Mouse (Mus musculus): ENCODE results near the gene Ankar.

The Ankar gene

GRCm38 (mm10) chr1:72700479-72700878, at the start of gene Ankar:
Ankar (minus strand) TSS chr1:72700579.
- DNase-seq (ENCODE audit: extremely low spot score, low spot score): no peak

- DNase-seq (ENCODE audit: extremely low spot score, low spot score): no peak
Measured at GRCm38 (mm10) chr1:72746382-72746781, 46.0 kb upstream of the Ankar start.

DNA sequence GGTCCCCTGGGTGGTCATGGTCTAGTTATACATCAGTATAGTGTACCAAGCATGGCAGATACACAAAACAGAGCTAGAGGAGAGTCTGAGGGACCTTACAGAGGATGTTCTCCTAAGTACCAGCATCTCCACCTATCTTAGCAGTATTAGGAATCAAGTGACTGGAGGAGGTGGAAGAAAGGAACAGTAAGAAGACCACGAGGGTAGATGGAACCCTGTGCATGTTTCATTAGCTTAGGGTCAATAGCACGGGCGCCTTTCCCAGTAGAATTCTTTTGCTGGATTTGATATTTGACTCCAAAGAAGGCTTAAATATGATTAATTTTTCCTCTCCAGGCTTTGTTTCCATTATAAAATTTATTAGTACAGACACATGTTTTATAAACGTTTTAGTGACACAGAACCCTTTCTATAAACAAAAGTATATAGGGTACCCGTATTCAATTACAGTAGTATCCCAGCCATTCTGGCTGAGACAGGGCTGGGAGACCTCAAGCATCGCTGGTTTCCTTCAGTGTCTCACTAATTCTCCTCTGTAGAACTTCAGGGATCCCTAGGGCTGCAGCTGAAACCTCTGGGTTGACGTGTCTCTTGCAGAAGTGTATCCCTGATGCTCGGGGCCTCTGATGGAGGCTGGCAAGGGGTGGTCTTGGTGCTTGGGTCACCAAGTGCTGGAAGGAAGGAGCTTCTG, 44.6 kb upstream of the Ankar start:
- no peak for DNase-seq (ENCODE audit: extremely low spot score, low spot score)

DNA sequence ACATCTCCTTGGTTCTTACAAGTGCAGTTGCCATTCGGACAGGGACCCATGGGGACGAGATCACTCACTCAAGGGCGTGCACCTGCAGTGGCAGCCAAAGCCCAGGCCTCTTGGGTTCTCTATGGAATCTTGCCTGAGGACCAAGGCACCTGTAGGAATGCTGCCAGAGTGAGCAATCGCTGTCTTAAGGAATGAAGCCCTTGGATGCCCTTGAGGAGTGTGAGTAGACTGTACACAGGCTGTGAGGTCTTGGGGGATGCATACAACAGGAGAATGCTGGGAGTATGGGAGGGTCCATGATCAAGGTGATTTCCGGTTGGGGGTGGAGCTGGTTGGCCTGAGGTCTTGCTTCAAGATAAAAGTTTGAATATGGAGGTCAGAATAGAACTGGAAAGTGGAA, 41.0 kb upstream of the Ankar start:
- DNase-seq (ENCODE audit: extremely low spot score, low spot score): no peak

DNA sequence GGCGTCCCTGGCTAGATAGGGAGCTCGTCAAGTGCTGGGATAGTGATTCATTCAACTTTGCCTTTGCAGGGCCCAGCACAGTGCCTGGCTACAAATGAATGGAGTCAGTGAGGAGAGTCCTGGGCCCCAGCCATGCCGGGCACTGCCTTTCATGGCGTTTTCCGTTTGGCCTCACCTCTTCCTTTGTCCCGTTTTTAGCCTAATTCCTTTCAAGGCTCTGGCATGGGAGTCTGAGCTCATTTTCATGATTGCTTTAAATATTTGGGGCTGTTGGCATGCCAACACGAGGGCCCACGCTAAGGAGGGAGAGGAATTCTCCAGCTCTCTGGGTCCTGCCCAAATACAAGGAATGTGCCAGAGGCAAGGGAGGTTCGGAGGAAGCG, 39.3 kb upstream of the Ankar start:
- no peak for DNase-seq (ENCODE audit: extremely low spot score, low spot score)

DNA sequence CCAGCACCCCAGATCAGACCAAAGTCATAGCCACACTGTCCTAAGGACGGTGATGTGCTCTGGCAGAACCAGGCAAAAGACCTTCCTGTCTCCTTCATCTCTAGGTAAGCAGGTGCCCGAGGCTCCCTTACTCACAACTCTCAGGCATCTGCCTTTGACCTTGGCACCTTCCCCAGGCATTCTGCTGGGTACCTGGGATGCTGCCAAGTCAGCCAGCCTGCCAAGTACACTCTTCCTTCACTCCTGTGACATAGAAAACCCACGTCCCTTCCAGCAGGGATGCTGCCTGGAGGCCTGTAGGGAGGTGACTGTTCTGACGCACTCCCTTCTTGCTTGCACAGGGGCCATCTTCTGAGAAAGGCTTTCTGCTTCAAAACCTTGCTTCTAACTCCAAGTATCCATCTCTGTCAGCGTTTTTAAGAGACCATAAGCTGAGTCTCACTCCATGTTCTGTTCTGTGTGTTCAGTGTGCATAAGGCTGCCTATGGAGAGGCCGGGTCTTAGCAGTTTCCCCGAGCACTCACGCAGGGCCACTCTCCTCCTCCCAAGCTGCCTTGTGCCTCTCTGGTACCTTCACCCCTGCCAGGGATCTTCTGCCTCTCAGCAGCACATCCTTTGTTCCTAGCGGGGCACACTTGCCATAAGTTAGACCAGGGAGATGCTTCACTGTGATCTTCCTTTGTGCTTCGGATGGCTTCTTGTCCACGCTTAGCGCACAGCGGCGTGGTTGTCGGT, 38.7 kb upstream of the Ankar start:
- DNase-seq (ENCODE audit: extremely low spot score, low spot score): no peak

DNA sequence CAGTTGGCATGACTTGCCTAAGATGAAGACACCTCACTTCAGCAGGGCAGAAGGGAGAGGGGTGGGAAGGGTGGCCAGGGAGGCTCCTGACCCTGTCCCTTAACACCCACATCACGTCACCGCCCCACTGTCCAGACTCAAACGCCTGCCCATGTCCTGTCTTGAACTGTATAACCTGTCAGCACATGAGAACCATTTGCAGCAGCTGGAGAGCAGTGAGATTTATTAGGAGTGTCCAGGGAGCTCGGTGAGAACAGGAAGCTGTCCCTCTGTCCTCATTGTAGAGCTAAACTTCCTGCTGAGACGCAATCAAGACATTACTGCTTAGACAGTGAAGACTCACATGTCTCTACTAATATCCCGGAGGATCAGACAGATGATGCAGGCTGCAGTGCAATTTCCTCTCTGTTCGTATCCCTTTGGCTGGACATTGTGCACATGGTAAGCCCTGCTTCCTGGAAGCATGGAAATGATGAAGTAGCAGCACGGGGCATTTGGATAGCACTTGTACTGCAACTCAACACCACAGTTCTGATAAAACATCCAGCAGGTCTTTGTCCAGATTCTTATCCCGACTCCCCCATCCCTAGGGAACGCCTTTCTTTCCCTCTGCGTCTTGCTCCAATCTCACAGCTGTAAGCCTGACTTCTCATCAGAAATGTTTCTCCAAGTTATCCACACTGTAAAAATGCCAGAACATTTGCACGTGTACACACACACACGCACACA, 36.2 kb upstream of the Ankar start:
- DNase-seq (ENCODE audit: extremely low spot score, low spot score): no peak

DNA sequence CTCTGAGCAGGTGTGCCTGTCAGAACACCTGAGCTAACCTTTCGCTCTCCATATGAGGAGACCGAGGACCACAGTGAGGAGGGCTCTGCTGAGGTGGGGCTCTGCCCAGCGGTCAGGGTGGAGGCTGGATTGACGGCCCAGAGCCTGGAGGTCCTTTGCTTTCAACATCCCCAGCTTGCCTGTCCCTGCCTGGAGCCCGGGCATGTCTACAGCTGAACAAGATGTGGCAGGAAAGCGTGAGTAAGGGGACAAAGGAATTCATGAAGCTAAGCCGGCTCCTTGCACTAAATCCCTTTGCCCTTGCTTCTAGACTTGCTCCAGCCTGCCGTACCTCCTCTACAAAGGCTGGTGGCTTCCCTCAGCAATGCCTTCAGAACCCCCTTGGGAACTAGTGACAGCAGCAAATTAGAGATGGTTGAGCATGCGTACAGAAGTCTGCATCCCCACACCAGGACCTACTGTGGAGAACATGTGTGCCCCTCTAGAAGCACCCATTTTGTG, 32.9 kb upstream of the Ankar start:
- DNase-seq (ENCODE audit: extremely low spot score, low spot score): no peak

GRCm38 (mm10) chr1:72730126-72730525, 29.7 kb upstream of the Ankar start:
- DNase-seq (ENCODE audit: extremely low spot score, low spot score): no peak

- no peak for DNase-seq (ENCODE audit: extremely low spot score, low spot score)
Measured at GRCm38 (mm10) chr1:72728781-72729180, 28.4 kb upstream of the Ankar start.

DNA sequence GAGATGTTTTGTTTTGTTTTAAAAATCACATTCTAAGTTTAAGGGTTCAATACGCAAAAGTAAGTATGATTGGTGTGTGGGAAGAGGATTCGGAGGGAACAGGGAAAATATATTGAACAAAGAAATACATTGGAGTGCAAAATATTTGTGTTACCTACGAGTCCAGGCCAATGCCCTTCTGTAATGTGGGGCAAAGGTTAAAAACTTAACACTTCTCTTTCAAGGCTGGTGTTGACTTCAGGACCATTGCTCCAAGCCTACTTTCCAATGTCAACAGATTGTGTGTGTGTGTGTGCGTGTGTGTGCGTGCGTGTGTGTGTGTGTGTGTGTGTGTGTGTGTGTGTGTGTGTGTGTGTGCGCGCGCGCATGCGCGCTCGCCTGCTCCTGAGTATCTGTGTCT, 25.6 kb upstream of the Ankar start:
- no peak for DNase-seq (ENCODE audit: extremely low spot score, low spot score)

- DNase-seq (ENCODE audit: extremely low spot score, low spot score): no peak
Measured at GRCm38 (mm10) chr1:72724354-72724753, 24.0 kb upstream of the Ankar start.

GRCm38 (mm10) chr1:72722646-72723045, 22.3 kb upstream of the Ankar start:
- DNase-seq (ENCODE audit: extremely low spot score, low spot score): no peak

DNA sequence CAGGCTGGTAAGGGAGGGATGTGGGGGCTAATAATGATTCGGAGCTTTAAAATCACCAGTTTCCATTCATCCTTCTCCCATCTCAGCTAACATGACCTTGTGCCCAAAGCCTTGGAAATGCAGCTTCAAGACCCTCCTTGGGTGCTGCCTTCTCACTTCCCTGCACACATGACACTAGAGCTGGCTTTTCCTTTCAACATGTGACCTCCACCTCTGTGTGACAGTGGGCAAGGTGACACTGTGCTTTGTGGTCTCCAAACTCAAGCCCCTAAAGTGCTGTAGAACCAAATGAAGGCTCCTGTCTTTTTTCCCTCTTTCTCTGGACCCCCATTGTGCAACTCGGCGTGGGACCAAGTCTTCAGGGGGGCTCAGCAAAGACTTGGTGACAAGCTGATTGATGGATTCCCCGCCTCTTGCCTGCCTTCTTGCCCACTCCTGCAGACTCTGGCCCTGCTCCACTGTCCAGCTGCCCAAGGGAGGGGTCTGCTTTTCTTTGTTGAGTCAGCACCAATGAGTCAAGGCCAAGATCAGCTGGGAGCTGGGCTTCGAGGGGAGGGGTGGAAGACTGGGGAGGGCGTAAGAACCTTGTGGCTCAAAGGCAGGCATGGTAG, 19.8 kb upstream of the Ankar start:
- DNase-seq (ENCODE audit: extremely low spot score, low spot score): peak; percentile 51

DNA sequence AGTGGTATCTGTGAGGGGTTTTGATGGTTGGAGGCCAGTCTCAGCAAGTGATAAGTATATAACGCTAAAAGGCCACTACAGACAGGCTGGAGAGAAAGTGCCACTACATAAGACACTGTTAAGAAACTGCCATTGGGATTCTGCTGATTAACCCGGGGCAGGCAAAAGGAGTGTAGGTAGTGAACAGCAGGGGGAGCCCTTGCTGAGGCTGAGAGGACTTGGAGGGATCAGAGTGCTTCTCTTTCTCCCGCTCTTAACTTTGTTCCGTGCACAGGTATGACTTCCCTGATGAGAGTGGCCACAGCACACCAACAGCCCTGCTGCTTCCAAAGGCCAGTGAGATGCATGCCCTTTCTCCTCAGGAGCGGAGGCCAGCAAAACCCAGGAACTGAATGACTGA, 18.5 kb upstream of the Ankar start:
- peak; percentile 63 for DNase-seq (ENCODE audit: extremely low spot score, low spot score)

GRCm38 (mm10) chr1:72717540-72717939, 17.2 kb upstream of the Ankar start:
- no peak for DNase-seq (ENCODE audit: extremely low spot score, low spot score)

- DNase-seq (ENCODE audit: extremely low spot score, low spot score): peak; percentile 81
Measured at GRCm38 (mm10) chr1:72716926-72717325, 16.5 kb upstream of the Ankar start.

GRCm38 (mm10) chr1:72716421-72716820, 16.0 kb upstream of the Ankar start:
- no peak for DNase-seq (ENCODE audit: extremely low spot score, low spot score)

GRCm38 (mm10) chr1:72715593-72716361, 15.4 kb upstream of the Ankar start:
- no peak for DNase-seq (ENCODE audit: extremely low spot score, low spot score)

- no peak for DNase-seq (ENCODE audit: extremely low spot score, low spot score)
Measured at GRCm38 (mm10) chr1:72715065-72715464, 14.7 kb upstream of the Ankar start.

GRCm38 (mm10) chr1:72714547-72714946, 14.2 kb upstream of the Ankar start:
- DNase-seq (ENCODE audit: extremely low spot score, low spot score): no peak
